Mouse (Mus musculus) midbrain, embryonic 16.5 days (tissue): ENCODE results near the gene Slc29a4. TPM values are rescaled to one million over a fixed set of nuclear protein-coding genes. Genes with fewer than 3 reads are reported as not detected.

Experiments
- ATAC-seq: fragments of 200-750 bp; cut with Nextera tagmentation; 2 replicates; pipeline ENCODE4 v1.8.0; 2017; ENCODE audit warnings: moderate TSS enrichment
- H3K27ac ChIP-seq: fragments of 300-500 bp; sonication (generic); 2 replicates; pipeline ENCODE4 v1.5.1; 2014; ENCODE audit warnings: mild to moderate bottlenecking, low read length, mixed read lengths
- H3K27me3 ChIP-seq: fragments of 300-500 bp; sonication (generic); 2 replicates; pipeline ENCODE4 v1.6.1; 2014; ENCODE audit warnings: low read depth, low read length, mixed read lengths; ENCODE audit not compliant: control insufficient read depth, insufficient read depth
- H3K36me3 ChIP-seq: fragments of 300-500 bp; sonication (generic); 2 replicates; pipeline ENCODE4 v1.6.1; 2014; ENCODE audit warnings: mild to moderate bottlenecking, low read length, moderate library complexity, mixed read lengths; ENCODE audit not compliant: control insufficient read depth, insufficient read depth
- H3K4me1 ChIP-seq: fragments of 300-500 bp; sonication (generic); 2 replicates; pipeline ENCODE4 v1.6.1; 2014; ENCODE audit warnings: mild to moderate bottlenecking, low read length, mixed read lengths; ENCODE audit not compliant: control insufficient read depth, insufficient read depth
- H3K4me2 ChIP-seq: fragments of 300-500 bp; sonication (generic); 2 replicates; pipeline ENCODE4 v1.6.1; 2014; ENCODE audit warnings: mild to moderate bottlenecking, low read length, mixed read lengths
- H3K4me3 ChIP-seq: fragments of 300-500 bp; sonication (generic); 2 replicates; pipeline ENCODE4 v1.5.1; 2014; ENCODE audit warnings: low read depth, mild to moderate bottlenecking, low read length, moderate library complexity, mixed read lengths
- H3K9ac ChIP-seq: fragments of 300-500 bp; sonication (generic); 2 replicates; pipeline ENCODE4 v1.6.1; 2014; ENCODE audit warnings: low read depth, low read length, mixed read lengths
- H3K9me3 ChIP-seq: fragments of 300-500 bp; sonication (generic); replicated peaks from 2 replicates; pipeline ENCODE4 v1.6.1; 2014; ENCODE audit warnings: mild to moderate bottlenecking, low read length, mixed read lengths; ENCODE audit not compliant: control insufficient read depth, poor library complexity, severe bottlenecking
- WGBS: fragments of 180-500 bp; shearing (Covaris S2); extraction: QIAGEN DNeasy Blood & Tissue Kit; methylation state at CpG from one replicate; pipeline ENCODE4 v1.1.7; 2014; 5-methylcytosine and 5-hydroxymethylcytosine counted together
- polyA plus RNA-seq: library from polyadenylated mRNA; unstranded; fragments of >200 nt; fragmentation: Nextera tagmentation; extraction: Ambion mirVana; gene quantifications from 2 replicates; pipeline ENCODE4 v1.2.1, GENCODE M21; 2015

Slc29a4 gene
- polyA plus RNA-seq, 1 experiment from 2014 or later = 83.1 TPM

GRCm38 (mm10) chr5:142718486-142718885, 26.2 kb downstream of the Slc29a4 start:
- Histone ChIP-seq H3K27ac (no peak overlapping the region), H3K4me2 (no peak overlapping the region), H3K27me3 (no peaks in the 10 kb centered on the region), H3K9ac (no peak overlapping the region), H3K9me3 (no peaks in the 10 kb centered on the region), H3K4me1 (no peaks in the 10 kb centered on the region), H3K36me3 (peaks cover 27% of the 10 kb centered on the region), H3K4me3 (no peak overlapping the region)
- WGBS = 72% methylated on average over 25 of the region's 25 CpGs
- no peak for ATAC-seq

GRCm38 (mm10) chr5:142719897-142720296, 27.6 kb downstream of the Slc29a4 start:
- Histone ChIP-seq H3K4me2 (no peak overlapping the region), H3K9ac (no peak overlapping the region), H3K4me1 (peaks cover 4% of the 10 kb centered on the region; the same call in 1 of the 2 replicates), H3K36me3 (peaks cover 22% of the 10 kb centered on the region), H3K4me3 (no peak overlapping the region), H3K9me3 (no peaks in the 10 kb centered on the region), H3K27me3 (no peaks in the 10 kb centered on the region), H3K27ac (no peak overlapping the region)
- WGBS = 91% methylated on average over 13 of the region's 13 CpGs
- ATAC-seq = no peak

GRCm38 (mm10) chr5:142723520-142724133, 31.3 kb downstream of the Slc29a4 start:
- H3K4me2 ChIP-seq = peak overlapping the region; percentile 12; the same call in 1 of the 2 replicates
- WGBS = 16% methylated on average over 7 of the region's 7 CpGs
- peak; percentile 72 for ATAC-seq

GRCm38 (mm10) chr5:142724265-142724664, 32.0 kb downstream of the Slc29a4 start:
- peak overlapping the region; percentile 71 for H3K27ac ChIP-seq
- no peaks in the 10 kb centered on the region for H3K27me3 ChIP-seq
- no peak overlapping the region for H3K9ac ChIP-seq
- ATAC-seq = no peak
- peaks cover 4% of the 10 kb centered on the region; the same call in 1 of the 2 replicates for H3K4me1 ChIP-seq
- no peaks in the 10 kb centered on the region for H3K9me3 ChIP-seq
- H3K4me2 ChIP-seq = no peak overlapping the region
- H3K36me3 ChIP-seq = peaks cover 50% of the 10 kb centered on the region
- H3K4me3 ChIP-seq = no peak overlapping the region
- 95% methylated on average over 7 of the region's 7 CpGs for WGBS

More at GRCm38 (mm10) chr5:142723520-142724133, 31.3 kb downstream of the Slc29a4 start:
- H3K27me3 ChIP-seq = no peaks in the 10 kb centered on the region
- peak overlapping the region; percentile 71 for H3K27ac ChIP-seq
- H3K4me3 ChIP-seq = no peak overlapping the region
- H3K36me3 ChIP-seq = peaks cover 50% of the 10 kb centered on the region
- H3K9me3 ChIP-seq = no peaks in the 10 kb centered on the region
- peaks cover 4% of the 10 kb centered on the region; the same call in 1 of the 2 replicates for H3K4me1 ChIP-seq
- H3K9ac ChIP-seq = no peak overlapping the region

GRCm38 (mm10) chr5:142726748-142727147, 34.4 kb downstream of the Slc29a4 start:
- Histone ChIP-seq H3K27me3 (no peaks in the 10 kb centered on the region), H3K4me1 (peaks cover 4% of the 10 kb centered on the region; the same call in 1 of the 2 replicates), H3K4me3 (no peak overlapping the region), H3K4me2 (no peak overlapping the region), H3K9ac (no peak overlapping the region), H3K36me3 (peaks cover 61% of the 10 kb centered on the region), H3K27ac (no peak overlapping the region), H3K9me3 (no peaks in the 10 kb centered on the region)
- ATAC-seq = no peak
- 74% methylated on average over 6 of the region's 6 CpGs for WGBS

- no peaks in the 10 kb centered on the region for H3K9me3 ChIP-seq
- no peak for ATAC-seq
- H3K9ac ChIP-seq = no peak overlapping the region
- no peak overlapping the region for H3K27ac ChIP-seq
- peaks cover 71% of the 10 kb centered on the region for H3K36me3 ChIP-seq
- H3K27me3 ChIP-seq = no peaks in the 10 kb centered on the region
- no peak overlapping the region for H3K4me2 ChIP-seq
- 96% methylated on average over 16 of the region's 16 CpGs for WGBS
- peaks cover 4% of the 10 kb centered on the region; the same call in 1 of the 2 replicates for H3K4me1 ChIP-seq
- no peak overlapping the region for H3K4me3 ChIP-seq
Observed at GRCm38 (mm10) chr5:142728301-142728700, 36.0 kb downstream of the Slc29a4 start.

- ATAC-seq = no peak
Observed at GRCm38 (mm10) chr5:142730295-142730694, 38.0 kb downstream of the Slc29a4 start.

GRCm38 (mm10) chr5:142731916-142732315, 39.6 kb downstream of the Slc29a4 start:
- Histone ChIP-seq H3K9ac (no peak overlapping the region), H3K36me3 (peaks cover 65% of the 10 kb centered on the region), H3K27me3 (no peaks in the 10 kb centered on the region), H3K4me2 (no peak overlapping the region), H3K27ac (no peak overlapping the region), H3K4me3 (no peak overlapping the region), H3K9me3 (no peaks in the 10 kb centered on the region), H3K4me1 (no peaks in the 10 kb centered on the region)
- no peak for ATAC-seq
- 91% methylated on average over 11 of the region's 11 CpGs for WGBS

More at GRCm38 (mm10) chr5:142730295-142730694, 38.0 kb downstream of the Slc29a4 start:
- Histone ChIP-seq H3K27me3 (no peaks in the 10 kb centered on the region), H3K4me1 (no peaks in the 10 kb centered on the region), H3K9me3 (no peaks in the 10 kb centered on the region), H3K27ac (no peak overlapping the region), H3K4me2 (no peak overlapping the region), H3K9ac (no peak overlapping the region), H3K4me3 (no peak overlapping the region), H3K36me3 (peaks cover 71% of the 10 kb centered on the region)
- WGBS = 92% methylated on average over 12 of the region's 12 CpGs

GRCm38 (mm10) chr5:142739941-142740340, 47.6 kb downstream of the Slc29a4 start:
- H3K36me3 ChIP-seq = peaks cover 52% of the 10 kb centered on the region
- no peaks in the 10 kb centered on the region for H3K9me3 ChIP-seq
- H3K4me2 ChIP-seq = no peak overlapping the region
- no peak overlapping the region for H3K9ac ChIP-seq
- no peak overlapping the region for H3K27ac ChIP-seq
- H3K4me3 ChIP-seq = no peak overlapping the region
- no peaks in the 10 kb centered on the region for H3K4me1 ChIP-seq
- H3K27me3 ChIP-seq = no peaks in the 10 kb centered on the region
- 89% methylated on average over 8 of the region's 8 CpGs for WGBS
- no peak for ATAC-seq
